Mouse (Mus musculus): ENCODE results near the gene Gm10134. TPM values are rescaled to one million over a fixed set of nuclear protein-coding genes. Genes with fewer than 3 reads are reported as not detected.

Gm10134 gene
- polyA plus RNA-seq (2012; fragmentation: generic; extraction: Trizol), result not detected
- long read RNA-seq, experiment 1, partial matches to known transcripts, result 0 of 1 reads
- long read RNA-seq, experiment 1, other reads (novel, unspliced or antisense), result 0 of 1 reads
- long read RNA-seq, experiment 2, result 0 reads

DNA sequence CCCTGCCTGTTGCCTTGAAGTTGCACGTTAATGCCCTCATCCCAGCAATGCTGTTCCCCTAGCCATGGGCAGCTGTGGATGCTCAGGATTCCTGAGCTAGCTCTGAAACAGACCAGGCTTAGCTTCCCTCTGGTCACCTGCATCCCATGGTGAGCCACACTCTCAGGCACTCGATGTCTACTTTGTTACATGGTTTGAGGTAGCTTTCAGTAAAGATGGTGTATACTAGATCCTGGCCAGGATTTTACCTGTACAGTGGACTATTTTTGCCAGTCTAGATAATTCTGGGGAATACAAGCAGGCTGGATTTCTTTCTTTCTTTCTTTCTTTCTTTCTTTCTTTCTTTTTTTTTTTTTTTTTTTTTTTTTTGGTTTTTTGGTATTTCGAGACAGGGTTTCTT is at the start of gene Gm10134:
Gene Gm10134, plus strand, starts transcription at position 301 of the 400 bp plus-strand sequence.
- Histone ChIP-seq H3ac (ENCODE audit: control insufficient read depth, insufficient read length, low read depth) (no peak within 1 kb of the TSS), H3K36me3 (ENCODE audit: control insufficient read depth, insufficient read depth) (no peaks in the 10 kb centered on the region), H3K27me3 (ENCODE audit: control insufficient read depth, insufficient read depth, insufficient read length) (peaks cover 27% of the 10 kb centered on the region), H3K4me3 (ENCODE audit: insufficient read depth, poor library complexity, severe bottlenecking) (no peak within 1 kb of the TSS), H3K79me3 (ENCODE audit: low read depth) (no peaks in the 10 kb centered on the region), H3K79me2 (ENCODE audit: control insufficient read depth, insufficient read depth) (no peaks in the 10 kb centered on the region)
- TF ChIP-seq FOSL1 (IDR thresholded peaks at IDR 0.05; ENCODE audit: insufficient read depth, low read length, poor library complexity, severe bottlenecking), result no peak
- no peak for TF ChIP-seq MAX (IDR thresholded peaks at IDR 0.05)
- TF ChIP-seq CEBPB (IDR thresholded peaks at IDR 0.05; ENCODE audit: low read depth), result no peak
- no peak for TF ChIP-seq MYOG (IDR thresholded peaks at IDR 0.05; ENCODE audit: control insufficient read depth, extremely low read depth, insufficient read length)
- no peak for TF ChIP-seq USF1 (IDR thresholded peaks at IDR 0.05; ENCODE audit: low read depth)
- no peak for TF ChIP-seq CTCF (IDR thresholded peaks at IDR 0.05; ENCODE audit: control insufficient read depth, insufficient read depth, insufficient read length)
- TF ChIP-seq MYOD1 (IDR thresholded peaks at IDR 0.05; ENCODE audit: control insufficient read depth, insufficient read length, low read depth), result no peak

DNA sequence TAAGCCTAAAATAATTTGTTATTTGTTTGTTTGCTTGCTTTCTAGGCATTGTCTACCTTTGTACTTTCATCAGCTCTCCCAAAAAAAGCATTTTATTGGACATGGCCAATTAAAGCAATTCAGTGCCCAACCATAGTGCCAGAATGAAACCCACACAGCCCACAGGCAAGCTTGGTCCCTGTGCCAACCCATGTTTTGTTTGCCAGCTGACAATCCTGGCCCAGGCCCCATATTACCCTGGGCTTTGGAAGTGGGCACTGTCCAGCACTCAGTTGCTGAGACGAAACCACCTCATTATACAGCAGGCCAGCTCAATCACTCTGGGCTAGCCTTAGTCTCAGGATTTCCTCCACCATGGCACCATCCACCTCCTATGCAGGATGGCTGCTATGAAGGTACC is 49.3 kb upstream of the Gm10134 start:
- TF ChIP-seq FOSL1 (IDR thresholded peaks at IDR 0.05; ENCODE audit: insufficient read depth, low read length, poor library complexity, severe bottlenecking) (no peak), MYOD1 (IDR thresholded peaks at IDR 0.05; ENCODE audit: control insufficient read depth, insufficient read length, low read depth) (no peak), MYOG (IDR thresholded peaks at IDR 0.05; ENCODE audit: control insufficient read depth, extremely low read depth, insufficient read length) (no peak), CEBPB (IDR thresholded peaks at IDR 0.05; ENCODE audit: low read depth) (no peak), MAX (IDR thresholded peaks at IDR 0.05) (no peak), CTCF (IDR thresholded peaks at IDR 0.05; ENCODE audit: control insufficient read depth, insufficient read depth, insufficient read length) (no peak), USF1 (IDR thresholded peaks at IDR 0.05; ENCODE audit: low read depth) (no peak)
- no peak overlapping the region for H3ac ChIP-seq (ENCODE audit: control insufficient read depth, insufficient read length, low read depth)
- H3K27me3 ChIP-seq (ENCODE audit: control insufficient read depth, insufficient read depth, insufficient read length), result peaks cover 34% of the 10 kb centered on the region
- no peak overlapping the region for H3K4me3 ChIP-seq (ENCODE audit: insufficient read depth, poor library complexity, severe bottlenecking)
- no peaks in the 10 kb centered on the region for H3K79me2 ChIP-seq (ENCODE audit: control insufficient read depth, insufficient read depth)
- no peaks in the 10 kb centered on the region for H3K36me3 ChIP-seq (ENCODE audit: control insufficient read depth, insufficient read depth)
- H3K79me3 ChIP-seq (ENCODE audit: low read depth), result no peaks in the 10 kb centered on the region

- no peak overlapping the region for H3K4me3 ChIP-seq (ENCODE audit: insufficient read depth, poor library complexity, severe bottlenecking)
- peaks cover 19% of the 10 kb centered on the region for H3K27me3 ChIP-seq (ENCODE audit: control insufficient read depth, insufficient read depth, insufficient read length)
- H3K79me3 ChIP-seq (ENCODE audit: low read depth), result peaks cover 9% of the 10 kb centered on the region
- no peak overlapping the region for H3ac ChIP-seq (ENCODE audit: control insufficient read depth, insufficient read length, low read depth)
- H3K36me3 ChIP-seq (ENCODE audit: control insufficient read depth, insufficient read depth), result peaks cover under 1% of the 10 kb centered on the region
- H3K79me2 ChIP-seq (ENCODE audit: control insufficient read depth, insufficient read depth), result peaks cover 13% of the 10 kb centered on the region
- TF ChIP-seq CTCF (IDR thresholded peaks at IDR 0.05; ENCODE audit: control insufficient read depth, insufficient read depth, insufficient read length), result peak; percentile 33
- no peak for TF ChIP-seq USF1 (IDR thresholded peaks at IDR 0.05; ENCODE audit: low read depth)
Measured at GRCm38 (mm10) chr2:28463919-28464318, 42.0 kb upstream of the Gm10134 start.

DNA sequence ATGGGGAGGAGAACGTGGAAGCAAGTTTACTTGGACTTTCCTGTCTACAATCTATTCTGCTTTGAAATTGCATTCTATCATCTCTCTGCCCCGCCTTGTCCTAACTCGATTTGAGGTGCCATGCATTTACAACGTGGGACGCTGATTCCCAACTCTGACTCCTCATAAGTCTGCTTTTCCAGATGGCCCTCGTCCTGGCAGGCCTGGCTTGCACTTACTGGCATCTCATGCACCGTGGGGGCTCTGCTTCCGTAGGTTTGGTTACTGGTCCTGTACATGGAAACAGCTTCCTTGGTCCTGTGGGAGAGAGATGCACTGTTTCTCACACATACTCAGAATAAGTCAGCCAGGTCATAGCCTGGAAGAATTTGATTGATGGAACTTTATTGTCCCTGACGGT is 41.0 kb upstream of the Gm10134 start:
- Histone ChIP-seq H3K27me3 (ENCODE audit: control insufficient read depth, insufficient read depth, insufficient read length) (peaks cover 19% of the 10 kb centered on the region), H3K36me3 (ENCODE audit: control insufficient read depth, insufficient read depth) (peaks cover 10% of the 10 kb centered on the region), H3K79me2 (ENCODE audit: control insufficient read depth, insufficient read depth) (peaks cover 23% of the 10 kb centered on the region), H3K4me3 (ENCODE audit: insufficient read depth, poor library complexity, severe bottlenecking) (no peak overlapping the region), H3ac (ENCODE audit: control insufficient read depth, insufficient read length, low read depth) (no peak overlapping the region), H3K79me3 (ENCODE audit: low read depth) (peaks cover 18% of the 10 kb centered on the region)
- TF ChIP-seq USF1 (IDR thresholded peaks at IDR 0.05; ENCODE audit: low read depth) (no peak), CEBPB (IDR thresholded peaks at IDR 0.05; ENCODE audit: low read depth) (no peak), CTCF (IDR thresholded peaks at IDR 0.05; ENCODE audit: control insufficient read depth, insufficient read depth, insufficient read length) (no peak), MAX (IDR thresholded peaks at IDR 0.05) (no peak), MYOD1 (IDR thresholded peaks at IDR 0.05; ENCODE audit: control insufficient read depth, insufficient read length, low read depth) (no peak), FOSL1 (IDR thresholded peaks at IDR 0.05; ENCODE audit: insufficient read depth, low read length, poor library complexity, severe bottlenecking) (no peak), MYOG (IDR thresholded peaks at IDR 0.05; ENCODE audit: control insufficient read depth, extremely low read depth, insufficient read length) (no peak)

- Histone ChIP-seq H3K4me3 (ENCODE audit: insufficient read depth, poor library complexity, severe bottlenecking) (no peak within 1 kb of the TSS), H3K36me3 (ENCODE audit: control insufficient read depth, insufficient read depth) (peaks cover 15% of the 10 kb centered on the region), H3ac (ENCODE audit: control insufficient read depth, insufficient read length, low read depth) (no peak within 1 kb of the TSS), H3K79me2 (ENCODE audit: control insufficient read depth, insufficient read depth) (peaks cover 25% of the 10 kb centered on the region), H3K79me3 (ENCODE audit: low read depth) (peaks cover 20% of the 10 kb centered on the region), H3K27me3 (ENCODE audit: control insufficient read depth, insufficient read depth, insufficient read length) (peaks cover 13% of the 10 kb centered on the region)
- TF ChIP-seq MYOD1 (IDR thresholded peaks at IDR 0.05; ENCODE audit: control insufficient read depth, insufficient read length, low read depth) (no peak), USF1 (IDR thresholded peaks at IDR 0.05; ENCODE audit: low read depth) (peak; percentile 48)
Measured at GRCm38 (mm10) chr2:28465836-28466518, 39.9 kb upstream of the Gm10134 start, which contains the start of gene 1700007K13Rik. TSS of gene 1700007K13Rik (minus strand) at chr2:28466332.

Data from C2C12 (cell line).